Mouse (Mus musculus) lung, postnatal 0 days (tissue): ENCODE results near the gene Elavl4. TPM values are rescaled to one million over a fixed set of nuclear protein-coding genes. Genes with fewer than 3 reads are reported as not detected.

Source experiments
- ATAC-seq: fragments of 200-750 bp; cut with Nextera tagmentation; 2 replicates; pipeline ENCODE4 v1.8.0; 2017; ENCODE audit warnings: moderate library complexity
- DNase-seq: peaks from one replicate; pipeline ENCODE4 v3.0.0-alpha.2; 2016; ENCODE audit warnings: low spot score
- H3K27ac ChIP-seq: fragments of 300-500 bp; sonication (generic); 2 replicates; pipeline ENCODE4 v1.5.1; 2014; ENCODE audit warnings: antibody characterized with exemption, mild to moderate bottlenecking, low read length, mixed read lengths
- H3K27me3 ChIP-seq: fragments of 300-500 bp; sonication (generic); replicated peaks from 2 replicates; pipeline ENCODE4 v1.6.1; 2014; ENCODE audit warnings: low read length, mixed read lengths; ENCODE audit not compliant: insufficient read depth
- H3K36me3 ChIP-seq: fragments of 300-500 bp; sonication (generic); 2 replicates; pipeline ENCODE4 v1.6.1; 2014; ENCODE audit warnings: low read length, mixed read lengths; ENCODE audit not compliant: insufficient read depth
- H3K4me1 ChIP-seq: fragments of 300-500 bp; sonication (generic); 2 replicates; pipeline ENCODE4 v1.6.1; 2014; ENCODE audit warnings: antibody characterized with exemption, low read depth, low read length, mixed read lengths; ENCODE audit not compliant: insufficient read depth
- H3K4me2 ChIP-seq: fragments of 300-500 bp; sonication (generic); replicated peaks from 2 replicates; pipeline ENCODE4 v1.6.1; 2014; ENCODE audit warnings: low read depth, mild to moderate bottlenecking, low read length, moderate library complexity, mixed read lengths
- H3K4me3 ChIP-seq: fragments of 300-500 bp; sonication (generic); 2 replicates; pipeline ENCODE4 v1.5.1; 2014; ENCODE audit warnings: low read depth, low read length
- H3K9ac ChIP-seq: fragments of 300-500 bp; sonication (generic); replicated peaks from 2 replicates; pipeline ENCODE4 v1.6.1; 2014; ENCODE audit warnings: low read depth, mild to moderate bottlenecking
- H3K9me3 ChIP-seq: fragments of 300-500 bp; sonication (generic); 2 replicates; pipeline ENCODE4 v1.6.1; 2016; ENCODE audit warnings: low read length, mixed read lengths
- CTCF ChIP-seq: IDR thresholded peaks from 2 replicates; pipeline ENCODE4 v1.5.1; 2016; ENCODE audit warnings: antibody characterized with exemption, mild to moderate bottlenecking
- EP300 ChIP-seq: IDR thresholded peaks from 2 replicates; pipeline ENCODE4 v1.6.1; 2016; ENCODE audit warnings: antibody characterized with exemption, mild to moderate bottlenecking, control low read depth
- WGBS: fragments of 180-500 bp; shearing (Covaris S2); extraction: QIAGEN DNeasy Blood & Tissue Kit; methylation state at CpG from one replicate; pipeline ENCODE4 v1.1.7; 2014; 5-methylcytosine and 5-hydroxymethylcytosine counted together
- polyA plus RNA-seq: library from polyadenylated mRNA; unstranded; fragments of >200 nt; fragmentation: Nextera tagmentation; extraction: Ambion mirVana; gene quantifications from 2 replicates; pipeline ENCODE4 v1.2.1, GENCODE M21; 2015

Gene Elavl4
- polyA plus RNA-seq, 1 experiment from 2014 or later: 0.16 TPM

DNA sequence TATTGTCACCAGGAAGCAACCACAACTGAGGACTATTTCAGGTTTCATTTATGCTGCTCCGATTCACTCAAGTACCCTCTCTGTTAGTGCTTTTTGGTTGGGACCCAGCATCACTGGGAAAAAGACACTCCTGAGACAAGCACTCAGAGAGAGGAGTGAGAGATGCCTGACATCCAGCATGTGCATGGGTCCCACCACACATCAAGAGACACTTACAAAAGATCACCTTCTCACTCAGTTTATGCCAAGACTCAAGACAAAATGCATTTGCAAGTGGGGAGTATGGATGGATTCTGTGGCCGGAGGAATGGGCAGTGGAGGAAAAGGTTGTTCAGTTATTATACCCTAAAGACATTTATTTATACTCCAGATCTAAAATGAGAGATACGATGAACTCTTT is 67.3 kb downstream of the Elavl4 start:
- WGBS: 78% methylated on average over 3 of the region's 3 CpGs

DNA sequence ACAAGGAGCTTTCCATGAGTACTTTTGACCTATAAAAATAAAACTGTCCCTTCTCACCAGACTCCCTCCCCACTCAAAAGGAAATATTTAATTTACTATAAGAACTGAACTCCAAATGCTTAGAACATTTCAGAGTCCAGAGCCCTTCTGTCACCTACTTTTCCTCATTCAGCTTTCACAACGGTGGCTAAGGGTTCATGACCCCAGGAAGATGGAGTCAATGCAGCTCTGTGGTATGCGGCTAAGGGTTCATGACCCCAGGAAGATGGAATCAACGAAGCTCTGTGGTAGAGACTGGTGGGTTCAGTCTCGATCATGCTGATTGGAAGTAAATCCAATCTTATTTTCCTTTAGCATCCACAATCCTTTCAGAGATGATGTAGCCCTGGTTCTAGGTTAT is 81.7 kb downstream of the Elavl4 start:
- no peak for TF ChIP-seq EP300
- no peak for TF ChIP-seq CTCF

More for the DNA sequence above, 67.3 kb downstream of the Elavl4 start:
- H3K36me3 ChIP-seq: no peaks in the 10 kb centered on the region
- DNase-seq: no peak
- TF ChIP-seq CTCF (no peak), EP300 (no peak)
- ATAC-seq: no peak
- no peaks in the 10 kb centered on the region for H3K9me3 ChIP-seq
- no peak overlapping the region for H3K4me2 ChIP-seq
- H3K4me1 ChIP-seq: no peaks in the 10 kb centered on the region
- no peak overlapping the region for H3K9ac ChIP-seq
- H3K27ac ChIP-seq: no peak overlapping the region
- H3K27me3 ChIP-seq: no peaks in the 10 kb centered on the region
- no peak overlapping the region for H3K4me3 ChIP-seq

DNA sequence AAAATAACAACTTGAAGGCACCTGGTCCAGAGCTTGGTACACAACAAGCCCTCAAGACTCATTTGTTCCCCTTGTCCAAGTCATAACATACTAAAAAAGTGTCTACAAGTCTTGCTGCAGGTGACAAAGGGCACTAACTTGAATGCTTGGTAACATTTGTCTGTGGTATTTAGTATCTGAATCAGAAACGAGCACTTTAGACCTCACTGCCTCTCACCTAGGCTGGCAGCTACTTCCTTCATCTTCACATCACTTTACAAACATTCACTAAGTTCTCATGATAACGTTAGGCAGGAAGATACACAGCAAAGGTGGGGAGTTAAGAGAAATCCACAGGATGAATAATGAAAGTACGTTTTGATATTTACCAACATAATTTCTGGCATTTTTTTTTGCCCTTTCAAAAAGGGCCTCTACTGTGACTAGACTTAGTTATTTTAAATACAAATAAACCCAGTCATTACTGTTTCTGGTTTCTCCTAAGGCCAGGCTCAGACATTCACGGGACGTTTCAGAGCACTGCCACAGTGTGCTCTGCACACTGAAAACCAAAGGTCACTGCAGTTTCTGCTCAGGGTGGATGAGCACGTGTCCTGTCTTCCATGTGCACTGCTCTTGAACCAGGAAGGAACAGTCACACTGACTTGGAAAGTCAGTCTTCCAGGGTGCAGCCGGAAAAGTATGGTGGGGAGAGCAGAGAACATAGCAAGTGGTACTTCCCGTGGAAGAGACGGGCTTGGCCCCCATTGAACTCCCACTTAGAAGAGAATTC is 84.7 kb downstream of the Elavl4 start:
- H3K4me2 ChIP-seq: no peak overlapping the region
- no peak overlapping the region for H3K27ac ChIP-seq
- no peaks in the 10 kb centered on the region for H3K27me3 ChIP-seq
- no peak overlapping the region for H3K9ac ChIP-seq
- no peaks in the 10 kb centered on the region for H3K9me3 ChIP-seq
- ATAC-seq (no peak), DNase-seq (no peak)
- H3K4me3 ChIP-seq: no peak overlapping the region
- TF ChIP-seq CTCF: no peak
- no peak for TF ChIP-seq EP300
- WGBS: 38% methylated on average over 9 of the region's 9 CpGs
- no peaks in the 10 kb centered on the region for H3K4me1 ChIP-seq
- H3K36me3 ChIP-seq: no peaks in the 10 kb centered on the region

More for the DNA sequence above, 81.7 kb downstream of the Elavl4 start:
- H3K27me3 ChIP-seq: no peaks in the 10 kb centered on the region
- no peaks in the 10 kb centered on the region for H3K9me3 ChIP-seq
- H3K9ac ChIP-seq: no peak overlapping the region
- no peak overlapping the region for H3K4me2 ChIP-seq
- no peaks in the 10 kb centered on the region for H3K36me3 ChIP-seq
- no peak overlapping the region for H3K4me3 ChIP-seq
- no peak overlapping the region for H3K27ac ChIP-seq
- H3K4me1 ChIP-seq: no peaks in the 10 kb centered on the region
- ATAC-seq: no peak
- no peak for DNase-seq
- 18% methylated on average over 4 of the region's 4 CpGs for WGBS

DNA sequence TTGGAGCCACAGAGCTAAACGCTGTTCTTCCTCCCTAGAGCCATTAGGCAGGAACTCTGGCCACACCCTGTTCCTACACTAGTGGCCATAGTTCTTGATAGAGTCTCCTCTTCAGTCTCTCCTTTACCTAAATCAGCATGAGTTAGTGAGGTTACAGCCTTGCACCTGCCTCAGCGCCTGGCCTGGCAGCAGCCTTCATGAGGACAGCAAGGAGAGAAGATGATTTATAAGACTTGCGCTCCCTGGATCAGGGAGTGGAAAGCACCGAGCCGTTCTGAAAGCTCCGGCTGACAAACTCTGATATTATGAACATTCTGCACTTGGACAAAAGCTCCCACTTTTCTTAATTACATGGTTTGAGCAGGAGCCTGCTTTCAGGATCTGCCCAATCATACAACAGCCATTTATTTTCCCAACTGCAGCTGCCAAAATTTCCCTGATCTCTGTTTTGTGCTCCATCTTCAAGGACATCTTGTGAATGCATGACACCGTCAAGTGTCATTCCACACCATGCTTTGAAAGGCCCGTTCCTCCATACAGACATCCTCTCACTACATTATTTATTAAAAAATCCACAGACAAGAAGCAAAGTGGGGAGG is 87.3 kb downstream of the Elavl4 start:
- Histone ChIP-seq H3K9ac (no peak overlapping the region), H3K36me3 (no peaks in the 10 kb centered on the region), H3K27ac (no peak overlapping the region), H3K4me2 (no peak overlapping the region), H3K27me3 (no peaks in the 10 kb centered on the region), H3K4me1 (no peaks in the 10 kb centered on the region), H3K4me3 (no peak overlapping the region), H3K9me3 (no peaks in the 10 kb centered on the region)
- TF ChIP-seq EP300: no peak
- TF ChIP-seq CTCF: no peak
- WGBS: 61% methylated on average over 8 of the region's 8 CpGs
- DNase-seq (no peak), ATAC-seq (no peak)

DNA sequence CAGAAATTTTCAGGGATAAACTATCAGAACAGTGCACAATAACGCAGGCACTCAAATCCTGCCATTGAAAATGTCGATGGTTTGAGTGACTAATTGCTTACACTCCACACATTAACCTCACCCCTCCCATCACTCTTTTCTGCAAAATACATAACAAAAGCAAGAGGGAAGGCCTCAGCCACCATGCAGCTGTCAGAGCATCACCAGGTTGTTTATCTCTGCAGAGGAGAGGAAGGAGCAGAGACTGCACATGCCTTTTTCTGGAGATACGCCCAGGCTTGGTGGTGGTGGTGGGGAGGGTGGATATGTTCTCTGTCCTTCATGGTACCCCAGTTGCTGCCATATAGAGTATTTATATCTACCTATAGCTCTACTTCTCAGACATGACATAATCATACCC is 94.3 kb downstream of the Elavl4 start:
- ATAC-seq (no peak), DNase-seq (no peak)
- H3K9ac ChIP-seq: no peak overlapping the region
- no peak for TF ChIP-seq EP300
- no peak for TF ChIP-seq CTCF
- H3K9me3 ChIP-seq: no peaks in the 10 kb centered on the region
- WGBS: 54% methylated on average over 3 of the region's 3 CpGs
- H3K4me2 ChIP-seq: no peak overlapping the region
- no peaks in the 10 kb centered on the region for H3K36me3 ChIP-seq
- no peak overlapping the region for H3K4me3 ChIP-seq
- H3K4me1 ChIP-seq: no peaks in the 10 kb centered on the region
- H3K27me3 ChIP-seq: no peaks in the 10 kb centered on the region
- H3K27ac ChIP-seq: no peak overlapping the region

DNA sequence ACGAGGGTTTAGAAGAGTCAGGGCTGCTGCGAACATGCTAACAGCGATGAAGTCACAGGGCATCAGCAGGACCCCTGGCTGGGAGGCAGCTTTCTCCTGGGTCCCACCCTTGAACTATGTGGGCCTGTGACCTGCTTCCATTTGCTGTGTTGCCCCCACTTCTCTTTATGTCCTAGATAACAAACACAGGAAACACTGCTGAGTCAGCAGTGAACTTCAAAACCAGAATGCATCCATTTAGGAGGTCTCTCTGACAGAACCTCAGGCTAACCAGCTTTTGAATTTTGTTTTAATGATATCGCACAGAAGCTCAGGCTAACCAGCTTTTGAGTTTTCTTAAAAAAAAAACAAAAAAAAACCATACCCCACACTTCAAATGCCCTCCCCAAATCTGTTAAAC is 96.1 kb downstream of the Elavl4 start:
- Histone ChIP-seq H3K27me3 (no peaks in the 10 kb centered on the region), H3K4me3 (no peak overlapping the region), H3K9me3 (no peaks in the 10 kb centered on the region), H3K27ac (no peak overlapping the region), H3K36me3 (no peaks in the 10 kb centered on the region), H3K9ac (no peak overlapping the region), H3K4me1 (no peaks in the 10 kb centered on the region), H3K4me2 (no peak overlapping the region)
- DNase-seq: no peak
- WGBS: 82% methylated on average over 4 of the region's 4 CpGs
- TF ChIP-seq EP300 (no peak), CTCF (no peak)
- ATAC-seq: no peak
